Mouse (Mus musculus) adrenal gland, postnatal 4 days (tissue): ENCODE measurements at regions not wholly inside any gene's neighbourhood (a gene's known extent, or its start where the extent isn't known, plus 50 kb on each side); places are given as distances from the start of the nearest gene placed in this dataset.

Experiments
- DNase-seq, 2 experiments: peaks; one replicate each; pipeline ENCODE4 v3.0.0; 2021 to 2022; ENCODE audit warnings: low spot score in 2 of 2, mixed read lengths in 2 of 2

GRCm38 (mm10) chr1:13424524-13424923, 2010.6 kb downstream of the A830018L16Rik start:
- no peak for DNase-seq

- DNase-seq, result no peak
Measured at GRCm38 (mm10) chr1:13425601-13426327, 2011.9 kb downstream of the A830018L16Rik start.

GRCm38 (mm10) chr1:13426328-13427067, 2012.6 kb downstream of the A830018L16Rik start:
- peak; percentile 7 to 47 for DNase-seq

- no peak for DNase-seq
Measured at GRCm38 (mm10) chr1:13427068-13427434, 2013.1 kb downstream of the A830018L16Rik start.

- DNase-seq, result no peak
Measured at GRCm38 (mm10) chr1:13427501-13428207, 2013.7 kb downstream of the A830018L16Rik start.

- no peak for DNase-seq
Measured at GRCm38 (mm10) chr1:13437747-13438394, 2024.0 kb downstream of the A830018L16Rik start.

GRCm38 (mm10) chr1:13442366-13442765, 2028.5 kb downstream of the A830018L16Rik start:
- DNase-seq, result no peak

- DNase-seq, result no peak
Measured at GRCm38 (mm10) chr1:13454534-13454933, 2040.6 kb downstream of the A830018L16Rik start.

- no peak for DNase-seq
Measured at GRCm38 (mm10) chr1:13455572-13455971, 2041.7 kb downstream of the A830018L16Rik start.

GRCm38 (mm10) chr1:13464311-13464710, 2050.4 kb downstream of the A830018L16Rik start:
- no peak for DNase-seq

- DNase-seq, result no peak
Measured at GRCm38 (mm10) chr1:13467174-13467573, 2053.3 kb downstream of the A830018L16Rik start.

GRCm38 (mm10) chr1:13467886-13468630, 2054.2 kb downstream of the A830018L16Rik start:
- no peak for DNase-seq

- DNase-seq, result no peak
Measured at GRCm38 (mm10) chr1:13494727-13495404, 2081.0 kb downstream of the A830018L16Rik start.

- DNase-seq, result no peak
Measured at GRCm38 (mm10) chr1:13496386-13496785, 2082.5 kb downstream of the A830018L16Rik start.

- no peak for DNase-seq
Measured at GRCm38 (mm10) chr1:13500456-13500855, 2086.6 kb downstream of the A830018L16Rik start.

GRCm38 (mm10) chr1:13501938-13502337, 2088.0 kb downstream of the A830018L16Rik start:
- no peak for DNase-seq

GRCm38 (mm10) chr1:13513761-13514160, 2099.9 kb downstream of the A830018L16Rik start:
- no peak for DNase-seq
